Mouse (Mus musculus): ENCODE measurements around the gene Litaf.

Gene Litaf

DNA sequence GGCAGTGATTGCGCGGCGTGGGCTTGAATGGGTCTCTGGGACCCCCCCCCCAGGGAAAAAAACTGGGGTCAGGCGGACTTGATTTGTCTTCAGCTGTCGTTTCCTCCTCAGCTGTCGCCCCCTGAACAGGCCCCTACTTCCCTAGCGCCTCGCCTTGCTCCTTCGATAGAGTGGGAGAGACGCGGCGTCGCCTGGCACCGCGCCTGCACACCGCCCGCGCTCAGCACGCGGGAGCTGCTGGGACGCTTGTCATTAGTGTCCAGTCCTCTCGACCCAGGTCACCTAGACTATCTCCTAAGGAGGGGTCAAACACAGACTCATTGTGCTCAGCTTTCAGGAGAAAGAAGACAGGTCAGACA, 855 bp upstream of the Litaf start:
- peak; percentile 46 for DNase-seq (ENCODE audit: low read depth, low spot score)

- no peak for DNase-seq (ENCODE audit: low read depth, low spot score)
Measured at GRCm38 (mm10) chr16:11065431-11065830, 526 bp downstream of the Litaf start.

GRCm38 (mm10) chr16:11064742-11065141, 1.2 kb downstream of the Litaf start:
- no peak for DNase-seq (ENCODE audit: low read depth, low spot score)

DNA sequence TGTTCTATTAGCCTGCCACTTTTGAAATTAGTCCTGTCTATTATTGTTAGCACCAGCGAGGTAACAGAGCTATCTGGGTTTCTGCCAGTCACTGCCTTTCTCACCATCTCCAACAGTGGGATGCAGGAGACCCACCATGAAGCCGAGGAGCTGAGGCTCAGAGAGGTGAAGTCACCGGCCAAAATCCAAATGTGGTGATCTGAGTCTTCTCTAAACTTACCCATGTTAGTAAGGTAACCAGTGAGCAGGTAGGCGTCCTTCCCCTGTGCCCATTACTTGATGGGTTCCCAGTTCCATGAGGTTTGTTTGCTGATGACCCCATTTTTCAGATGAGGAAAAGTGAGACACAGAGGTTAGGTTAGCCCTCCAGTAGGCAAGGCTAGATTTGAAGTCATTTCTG, 1.6 kb downstream of the Litaf start:
- DNase-seq (ENCODE audit: low read depth, low spot score) = no peak

- no peak for DNase-seq (ENCODE audit: low read depth, low spot score)
Measured at GRCm38 (mm10) chr16:11062794-11063721, 2.9 kb downstream of the Litaf start.

- no peak for DNase-seq (ENCODE audit: low read depth, low spot score)
Measured at GRCm38 (mm10) chr16:11060645-11061044, 5.3 kb downstream of the Litaf start, which contains the start of gene Snn. Snn (plus strand) TSS chr16:11060945.

DNA sequence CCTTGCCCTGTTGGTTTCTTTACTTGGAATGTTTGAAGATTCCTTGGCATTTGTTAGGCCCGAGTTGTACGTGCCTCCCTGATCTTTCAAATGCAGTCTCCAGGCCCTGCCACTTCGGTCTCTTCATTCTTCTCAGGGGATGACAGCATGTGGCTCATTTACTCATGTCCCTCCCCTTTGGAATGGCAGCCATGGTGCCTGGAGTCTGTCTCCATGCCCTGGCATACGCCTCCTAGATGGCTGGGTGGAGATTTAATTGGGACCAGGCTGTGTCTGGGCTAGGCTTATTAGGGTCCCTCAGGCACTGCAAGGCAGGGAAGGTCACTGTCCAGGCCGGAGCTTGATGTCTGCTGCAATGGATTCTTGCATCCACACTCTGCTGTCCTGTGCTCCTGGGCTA, 10.0 kb downstream of the Litaf start:
- no peak for DNase-seq (ENCODE audit: low read depth, low spot score)

DNA sequence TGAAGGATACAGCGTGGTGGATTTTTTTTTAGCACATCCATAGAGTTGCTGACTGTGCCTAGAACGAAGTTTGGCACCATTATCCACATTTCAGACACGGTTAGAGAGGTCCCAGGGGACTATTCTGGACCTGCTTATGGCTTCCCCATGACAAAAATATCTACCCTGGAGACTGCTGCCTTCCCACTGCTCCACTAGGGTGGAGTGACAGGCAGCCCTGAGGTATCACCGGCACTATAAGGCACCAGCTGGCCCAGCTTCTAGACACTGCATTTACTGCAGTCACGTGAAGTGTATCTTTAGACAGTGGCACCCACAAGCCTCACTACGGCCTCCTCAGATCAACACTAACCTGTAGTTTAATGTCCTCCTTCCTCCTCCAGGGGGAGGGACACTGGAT, 11.1 kb downstream of the Litaf start:
- no peak for DNase-seq (ENCODE audit: low read depth, low spot score)

DNA sequence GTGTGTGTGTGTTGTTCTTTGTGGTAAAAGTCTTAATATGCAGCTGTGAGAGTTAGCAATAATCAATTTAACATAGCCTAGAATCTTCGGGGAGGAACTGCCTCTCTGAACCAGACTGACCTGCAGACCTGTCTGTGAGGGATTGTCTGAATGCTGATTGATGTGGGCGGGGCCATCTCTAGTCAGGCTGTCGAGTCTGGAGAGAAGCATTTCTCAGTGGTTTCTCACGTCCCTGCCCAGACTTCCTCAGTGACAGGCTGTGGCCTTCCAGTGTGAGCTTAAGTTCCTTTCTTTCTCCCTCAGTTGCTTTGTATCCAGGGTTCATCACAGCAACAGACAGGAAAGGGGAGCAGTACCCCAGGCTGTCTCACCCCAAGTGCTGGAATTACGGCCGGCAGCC, 11.5 kb downstream of the Litaf start:
- DNase-seq (ENCODE audit: low read depth, low spot score) = peak; percentile 76

GRCm38 (mm10) chr16:11051134-11051533, 14.8 kb downstream of the Litaf start:
- no peak for DNase-seq (ENCODE audit: low read depth, low spot score)

DNA sequence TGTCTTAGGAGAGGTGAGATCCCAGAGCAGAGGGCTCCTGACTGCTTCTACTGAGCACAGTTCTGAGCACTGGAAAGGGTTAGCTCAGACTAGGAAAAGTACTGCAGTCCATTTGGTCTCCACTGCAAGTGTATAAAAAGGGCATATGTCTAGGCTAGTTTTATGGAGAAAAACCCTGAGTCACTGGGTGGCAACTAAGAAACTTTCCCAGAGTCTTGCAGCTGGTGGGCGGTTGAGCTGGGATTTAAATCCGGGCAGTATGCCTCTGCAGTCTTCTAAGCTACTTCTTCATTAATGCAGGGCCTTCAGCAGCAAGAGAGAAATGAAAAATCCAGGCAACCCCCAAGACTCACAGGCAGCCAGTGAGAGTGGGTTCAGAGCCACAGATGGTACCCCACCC, 15.7 kb downstream of the Litaf start:
- no peak for DNase-seq (ENCODE audit: low read depth, low spot score)

- no peak for DNase-seq (ENCODE audit: low read depth, low spot score)
Measured at GRCm38 (mm10) chr16:11047130-11047529, 18.8 kb downstream of the Litaf start.

GRCm38 (mm10) chr16:11046437-11046836, 19.5 kb downstream of the Litaf start:
- DNase-seq (ENCODE audit: low read depth, low spot score) = no peak

- no peak for DNase-seq (ENCODE audit: low read depth, low spot score)
Measured at GRCm38 (mm10) chr16:11043239-11043638, 22.7 kb downstream of the Litaf start.

DNA sequence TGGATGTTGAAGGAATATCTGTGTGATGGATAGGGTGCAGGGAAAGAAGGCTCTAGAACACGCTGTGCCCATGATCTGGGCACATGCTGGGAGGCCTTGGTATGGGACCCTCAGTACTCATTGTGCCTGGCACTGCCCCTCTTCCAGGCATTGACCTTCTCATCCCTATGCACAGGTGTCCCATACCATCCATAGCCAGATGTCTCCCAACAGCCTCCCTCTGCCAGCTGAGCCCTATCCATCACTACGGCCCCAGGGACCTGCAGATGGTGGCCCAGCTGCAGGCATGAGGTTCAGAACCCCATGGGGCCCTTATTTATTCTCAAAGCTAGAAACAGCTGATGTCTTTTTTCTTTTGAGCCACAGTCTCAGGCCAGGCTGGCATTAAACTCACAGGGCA, 25.4 kb downstream of the Litaf start:
- no peak for DNase-seq (ENCODE audit: low read depth, low spot score)

- DNase-seq (ENCODE audit: low read depth, low spot score) = peak; percentile 90
Measured at GRCm38 (mm10) chr16:11035790-11036431, 30.0 kb downstream of the Litaf start.

DNA sequence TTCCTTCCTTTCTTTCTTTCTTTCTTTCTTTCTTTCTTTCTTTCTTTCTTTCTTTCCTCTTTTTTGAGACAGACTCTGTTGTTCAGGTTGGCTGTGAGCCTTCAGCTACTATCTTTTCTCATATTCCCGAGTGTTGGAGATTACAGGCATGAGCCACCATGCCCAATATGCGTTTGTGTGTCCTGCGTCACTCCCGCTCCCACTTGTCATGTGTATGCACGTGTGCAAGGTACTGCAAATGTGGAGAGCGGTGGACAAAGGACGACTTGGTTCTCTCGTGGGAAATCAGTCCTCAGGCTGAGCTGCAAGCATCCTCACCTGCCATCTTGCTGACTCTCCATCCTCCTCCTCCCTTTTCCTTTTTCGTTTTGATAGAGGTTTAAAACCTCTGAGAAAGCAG, 30.7 kb downstream of the Litaf start:
- no peak for DNase-seq (ENCODE audit: low read depth, low spot score)

GRCm38 (mm10) chr16:11034193-11034803, 31.7 kb downstream of the Litaf start:
- peak; percentile 89 for DNase-seq (ENCODE audit: low read depth, low spot score)

DNA sequence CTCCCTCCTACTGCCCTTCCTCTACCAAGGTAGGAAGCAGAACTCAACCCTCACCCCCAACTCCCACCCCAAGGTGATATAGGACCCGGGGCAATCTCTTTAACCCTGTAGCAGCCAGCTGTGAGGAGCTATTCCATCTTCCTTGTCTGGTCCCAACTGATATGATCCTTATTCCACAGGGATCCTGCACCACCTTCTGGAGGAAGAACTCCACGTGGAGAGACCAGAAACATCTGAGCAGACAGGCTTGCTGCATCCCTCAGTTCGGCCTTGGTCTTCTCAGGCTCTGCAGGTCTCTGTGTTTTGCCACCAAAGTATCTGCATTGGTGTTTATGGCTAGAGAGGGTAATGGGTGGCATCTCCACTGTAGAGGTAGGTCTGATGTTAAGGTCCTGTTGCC, 34.6 kb downstream of the Litaf start:
- DNase-seq (ENCODE audit: low read depth, low spot score) = no peak

GRCm38 (mm10) chr16:11030844-11031243, 35.1 kb downstream of the Litaf start:
- DNase-seq (ENCODE audit: low read depth, low spot score) = no peak

DNA sequence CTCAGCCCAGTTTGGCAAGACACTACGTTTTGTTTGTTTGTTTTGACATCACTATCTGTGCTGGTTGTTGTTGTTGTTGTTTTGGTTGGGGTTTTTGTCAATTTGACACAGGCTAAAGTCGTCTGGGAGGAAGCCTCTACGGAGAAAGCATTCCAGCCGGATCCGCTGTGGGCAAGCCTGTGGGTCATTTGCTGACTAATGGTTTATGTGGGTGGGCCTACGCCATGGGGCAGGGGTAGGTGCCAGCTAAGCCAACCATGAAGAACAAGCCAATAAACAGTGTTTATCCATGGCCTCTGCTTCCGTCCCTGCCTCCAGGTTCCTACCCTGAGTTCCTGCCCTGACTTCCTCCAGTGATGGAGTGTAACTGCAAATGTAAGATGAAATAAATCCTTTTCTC, 37.8 kb downstream of the Litaf start:
- no peak for DNase-seq (ENCODE audit: low read depth, low spot score)

DNA sequence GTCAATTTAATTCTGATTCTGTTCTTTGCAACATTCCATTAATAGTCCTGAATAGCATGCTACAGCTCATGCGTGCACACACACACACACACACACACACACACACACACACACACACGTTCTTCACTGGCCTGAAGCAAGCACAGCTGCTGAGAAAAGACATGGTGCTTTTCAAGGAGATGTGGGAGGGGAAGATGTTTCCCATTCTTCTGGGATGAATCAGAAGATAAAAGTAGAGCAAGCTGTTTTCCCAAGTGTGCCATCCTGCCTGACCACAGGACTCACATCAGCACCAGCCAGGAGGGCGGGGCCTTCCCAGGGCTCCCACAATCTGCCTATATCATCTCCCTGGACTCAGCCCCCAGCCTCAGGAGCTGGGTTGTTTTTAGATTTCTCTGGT, 41.1 kb downstream of the Litaf start:
- DNase-seq (ENCODE audit: low read depth, low spot score) = no peak

GRCm38 (mm10) chr16:11023618-11024017, 42.3 kb downstream of the Litaf start:
- no peak for DNase-seq (ENCODE audit: low read depth, low spot score)

Measured in ZHBTc4 (cell line).